Mouse (Mus musculus) MEL-GATA-1-ER (cell line): Measurements from ENCODE around the gene Rtn1.

ENCODE experiments used
- DNase-seq: peaks from one replicate; pipeline ENCODE4 v3.0.0-alpha.2; 2012; ENCODE audit warnings: low read depth; ENCODE audit errors: extremely low read depth

Rtn1 gene

GRCm38 (mm10) chr12:72374823-72375225, 34.0 kb downstream of the Rtn1 start:
- DNase-seq = no peak

- no peak for DNase-seq
Measured at GRCm38 (mm10) chr12:72373916-72374615, 34.8 kb downstream of the Rtn1 start.

GRCm38 (mm10) chr12:72370081-72370480, 38.8 kb downstream of the Rtn1 start:
- DNase-seq = no peak

GRCm38 (mm10) chr12:72366763-72367162, 42.1 kb downstream of the Rtn1 start:
- DNase-seq = no peak

- no peak for DNase-seq
Measured at GRCm38 (mm10) chr12:72366104-72366437, 42.8 kb downstream of the Rtn1 start.

GRCm38 (mm10) chr12:72365231-72366103, 43.4 kb downstream of the Rtn1 start:
- no peak for DNase-seq

- DNase-seq = no peak
Measured at GRCm38 (mm10) chr12:72364543-72364942, 44.3 kb downstream of the Rtn1 start.

GRCm38 (mm10) chr12:72361701-72362354, 47.0 kb downstream of the Rtn1 start:
- DNase-seq = no peak

GRCm38 (mm10) chr12:72360926-72361615, 47.8 kb downstream of the Rtn1 start:
- DNase-seq = no peak

GRCm38 (mm10) chr12:72359903-72360302, 49.0 kb downstream of the Rtn1 start:
- no peak for DNase-seq

GRCm38 (mm10) chr12:72357667-72358420, 51.0 kb downstream of the Rtn1 start:
- DNase-seq = no peak

GRCm38 (mm10) chr12:72354241-72354640, 54.6 kb downstream of the Rtn1 start:
- no peak for DNase-seq

- DNase-seq = no peak
Measured at GRCm38 (mm10) chr12:72353506-72353905, 55.3 kb downstream of the Rtn1 start.

- DNase-seq = no peak
Measured at GRCm38 (mm10) chr12:72348508-72348907, 60.3 kb downstream of the Rtn1 start.

GRCm38 (mm10) chr12:72347184-72347583, 61.7 kb downstream of the Rtn1 start:
- no peak for DNase-seq

GRCm38 (mm10) chr12:72343639-72344038, 65.2 kb downstream of the Rtn1 start:
- DNase-seq = no peak

GRCm38 (mm10) chr12:72336009-72336408, 72.8 kb downstream of the Rtn1 start:
- no peak for DNase-seq

GRCm38 (mm10) chr12:72332488-72333013, 76.3 kb downstream of the Rtn1 start:
- no peak for DNase-seq

GRCm38 (mm10) chr12:72331912-72332487, 76.9 kb downstream of the Rtn1 start:
- no peak for DNase-seq

GRCm38 (mm10) chr12:72326087-72326486, 82.8 kb downstream of the Rtn1 start:
- no peak for DNase-seq
